Mouse (Mus musculus) layer of hippocampus, adult 18-20 months (tissue): Measurements from ENCODE around the gene Tdrd1. TPM values are rescaled to one million over a fixed set of nuclear protein-coding genes. Genes with fewer than 3 reads are reported as not detected.
"Not testable (repeated sequence)": the region's sequence is repeated elsewhere in the genome, so short reads cannot be mapped to it uniquely, and the experiment has no call there.

Experiments
- DNase-seq, 2 experiments: peaks; one replicate each; pipeline ENCODE4 v3.0.0; 2022; ENCODE audit warnings: low spot score in 2 of 2
- long read RNA-seq: library from polyadenylated mRNA; stranded (forward); transcript quantifications from one replicate; pipeline ENCODE4 v2.0.0, GENCODE M21; 2021
- total RNA-seq, 2 experiments: library from RNA; stranded (reverse); gene quantifications; 2 replicates each; pipeline ENCODE4 v1.2.3; 2021

The Tdrd1 gene
- under 1 TPM; 0.37 to 0.71 TPM for total RNA-seq
- long read RNA-seq, partial matches to known transcripts, result 0 of 1 reads
- long read RNA-seq, other reads (novel, unspliced or antisense), result 1 of 1 reads

DNA sequence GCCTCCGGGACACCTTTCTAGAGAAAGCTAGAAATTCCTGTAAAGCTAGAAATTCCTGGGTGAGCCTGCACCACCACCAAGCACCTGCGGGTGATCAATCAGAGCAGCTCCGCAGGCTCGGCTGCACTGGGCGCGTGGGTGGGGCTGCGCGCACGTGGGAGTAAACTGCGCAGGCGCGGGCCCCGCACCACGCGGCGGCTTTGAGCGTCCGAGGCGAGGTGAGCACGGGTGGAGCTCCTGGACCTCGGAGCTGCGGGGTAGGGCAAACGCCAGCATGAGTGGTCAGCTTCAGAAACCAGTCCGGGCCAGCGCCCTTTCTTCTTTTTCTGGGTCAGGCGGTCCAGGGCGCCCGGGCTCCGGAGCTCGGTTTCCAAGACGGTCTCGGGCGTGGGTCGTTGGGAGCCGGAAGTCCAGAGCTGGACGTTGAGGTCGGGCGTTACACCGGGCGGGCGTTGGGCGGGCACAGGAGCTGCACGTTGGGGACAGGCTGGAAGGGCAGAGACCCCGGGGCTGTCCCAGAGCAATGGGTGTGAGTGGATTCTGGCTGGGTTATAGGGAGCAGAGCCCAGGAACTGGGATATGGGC lies at the start of gene Tdrd1:
TSS of gene Tdrd1 (plus strand) at position 163 of the 585 bp plus-strand sequence.
- no peak for DNase-seq

DNA sequence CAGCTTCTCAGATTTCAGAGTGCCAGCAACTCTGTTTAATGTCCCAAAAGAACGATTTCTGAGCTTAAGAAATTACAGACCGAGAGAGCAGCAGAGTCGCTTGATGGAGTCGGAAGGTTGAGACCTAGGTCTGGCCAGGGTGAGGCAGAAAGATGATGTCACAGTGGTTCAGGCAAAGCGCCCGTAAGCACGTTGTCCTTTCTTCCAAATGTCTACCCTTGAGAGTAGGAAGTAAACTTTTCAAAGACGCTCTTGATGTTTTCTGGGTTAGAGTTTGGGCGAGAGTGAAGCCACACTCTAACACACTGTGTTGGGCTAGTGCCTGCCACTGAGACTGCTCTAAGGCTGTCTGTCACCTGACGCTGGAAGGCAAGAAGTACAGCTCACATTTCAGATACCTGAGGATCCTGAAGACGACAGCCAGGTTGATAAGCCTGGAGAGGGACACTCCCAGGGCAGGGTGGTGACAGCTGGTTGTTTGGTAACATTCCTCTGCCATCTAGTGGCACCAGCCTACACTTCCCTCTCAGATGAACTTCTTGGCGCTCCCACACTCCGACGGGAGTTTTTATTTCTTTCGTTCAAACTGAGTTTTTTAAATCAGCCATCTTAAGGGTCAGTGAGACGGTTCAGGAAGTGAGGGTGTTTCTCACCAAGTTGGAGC lies 49.2 kb upstream of the Tdrd1 start:
- DNase-seq, result peak; percentile 37 to 52

DNA sequence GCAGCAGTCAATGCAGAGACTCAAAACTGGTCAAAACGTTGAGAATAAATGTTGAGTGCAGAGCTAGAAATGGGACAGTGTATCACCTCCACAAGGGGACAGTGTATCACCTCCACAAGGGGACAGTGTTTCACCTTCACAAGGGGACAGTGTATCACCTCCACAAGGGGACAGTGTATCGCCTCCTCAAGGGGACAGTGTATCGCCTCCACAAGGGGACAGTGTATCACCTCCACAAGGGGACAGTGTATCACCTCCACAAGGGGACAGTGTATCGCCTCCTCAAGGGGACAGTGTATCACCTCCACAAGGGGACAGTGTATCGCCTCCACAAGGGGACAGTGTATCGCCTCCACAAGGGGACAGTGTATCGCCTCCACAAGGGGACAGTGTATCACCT lies 47.5 kb upstream of the Tdrd1 start:
- not testable (repeated sequence) for DNase-seq

DNA sequence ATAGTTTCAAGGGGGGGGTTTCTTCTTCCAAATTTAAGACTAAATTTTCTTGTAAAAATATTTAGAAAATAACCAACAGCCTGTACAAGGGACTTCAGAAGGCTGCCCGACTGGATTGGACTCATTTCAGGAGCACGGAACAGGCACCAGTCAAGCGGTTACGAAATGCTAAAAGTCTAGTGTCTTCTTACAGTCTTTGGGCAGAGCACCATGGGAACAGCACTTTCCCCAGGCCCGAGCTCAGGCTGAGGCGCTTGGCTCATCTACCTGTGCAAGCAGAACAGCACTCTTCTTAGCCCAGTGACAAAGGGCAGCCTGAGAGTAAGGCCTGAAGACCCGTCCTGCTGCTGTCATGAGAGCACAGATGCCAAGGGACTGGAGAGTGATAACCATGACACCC lies 38.1 kb upstream of the Tdrd1 start:
- no peak for DNase-seq

DNA sequence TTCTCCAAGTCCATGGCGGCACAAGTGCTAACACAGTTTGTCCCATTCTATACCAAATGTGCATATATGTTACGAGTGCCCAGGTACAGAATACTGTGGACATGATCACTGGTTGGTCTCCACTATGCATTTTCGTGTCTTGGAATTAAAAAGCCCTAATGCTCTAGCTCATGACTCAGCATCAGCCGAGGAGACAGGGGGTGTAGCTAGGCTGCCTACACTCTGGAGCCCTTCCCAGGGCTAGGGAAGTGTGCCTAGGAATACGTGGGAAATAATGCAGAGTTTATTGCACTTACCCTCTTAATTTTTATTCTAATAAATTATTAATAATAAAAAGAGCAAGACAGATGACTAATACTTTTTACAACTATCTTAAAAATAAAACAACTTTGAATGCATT lies 37.1 kb upstream of the Tdrd1 start:
- DNase-seq, result peak; percentile 30 to 60

DNA sequence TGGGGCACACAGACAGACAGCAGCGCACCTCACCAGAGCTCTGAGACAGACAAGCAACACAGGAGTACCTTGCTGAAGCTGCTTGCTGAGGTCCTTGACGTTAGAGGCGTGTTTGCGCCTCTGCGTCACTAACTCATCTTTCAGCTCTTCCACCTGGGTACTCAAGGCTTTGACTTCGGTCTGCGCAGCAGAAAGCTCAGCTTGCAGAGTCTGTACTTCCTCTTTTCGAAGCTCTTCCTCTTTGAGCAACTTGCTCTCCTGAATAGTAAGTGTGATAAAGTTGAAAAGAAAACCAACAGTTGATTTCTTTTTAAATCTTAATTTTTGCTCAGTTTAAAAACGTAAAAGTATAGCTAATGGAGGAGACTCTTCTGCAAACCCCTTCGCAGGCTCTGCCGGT lies 28.6 kb upstream of the Tdrd1 start:
- no peak for DNase-seq

DNA sequence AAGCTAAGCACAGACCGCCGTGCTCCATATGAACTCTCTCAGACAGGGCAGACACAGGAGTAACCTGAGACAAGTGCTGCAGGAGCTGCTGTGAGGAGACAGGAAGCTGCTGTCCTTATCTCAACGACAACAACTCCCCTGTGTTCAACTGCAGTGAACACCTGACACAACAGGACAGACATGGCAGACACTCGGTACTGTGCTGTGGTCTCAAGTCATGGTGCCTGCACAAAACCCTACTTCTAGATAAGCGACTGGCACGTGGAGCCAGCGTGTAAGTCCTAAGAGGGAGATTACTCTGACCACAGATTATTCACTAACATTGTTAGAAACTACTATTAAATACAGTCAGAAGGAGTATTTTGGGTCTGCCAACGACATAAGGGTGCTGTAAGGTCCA lies 25.8 kb upstream of the Tdrd1 start:
- no peak for DNase-seq

DNA sequence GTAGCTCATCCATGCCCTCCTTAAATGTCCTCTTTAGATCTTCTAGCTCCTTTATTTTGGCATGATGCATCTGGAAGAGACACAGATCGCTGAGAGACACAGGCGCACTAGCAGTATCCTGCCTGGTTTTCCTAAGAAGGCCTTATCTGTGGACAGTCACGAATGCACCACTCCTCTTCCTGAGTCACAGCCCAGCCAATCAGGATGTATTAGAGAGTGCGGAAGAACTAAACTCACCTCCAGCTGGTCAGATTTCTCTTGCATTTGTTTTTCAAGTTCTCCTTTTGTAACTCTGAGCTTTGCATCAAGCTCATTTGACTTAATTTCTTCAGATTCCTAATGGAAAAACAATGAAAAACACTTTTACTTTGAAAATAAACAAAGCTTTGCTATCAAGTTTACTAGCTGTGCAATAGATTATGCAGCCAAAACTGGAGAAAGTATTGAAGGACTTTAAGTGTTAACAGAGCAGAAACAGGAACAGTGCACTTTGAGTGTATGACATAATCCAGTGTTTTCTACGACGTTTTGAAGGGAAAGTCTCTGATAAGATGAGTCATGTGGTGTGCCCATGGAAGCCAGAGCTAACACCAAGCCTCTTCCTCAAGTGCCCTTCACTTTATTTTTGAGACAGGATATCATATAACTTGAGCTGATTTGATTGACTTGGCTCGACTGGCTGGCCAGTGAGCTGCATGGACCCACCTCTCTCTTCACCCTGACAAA lies 24.9 kb upstream of the Tdrd1 start:
- DNase-seq, result no peak

DNA sequence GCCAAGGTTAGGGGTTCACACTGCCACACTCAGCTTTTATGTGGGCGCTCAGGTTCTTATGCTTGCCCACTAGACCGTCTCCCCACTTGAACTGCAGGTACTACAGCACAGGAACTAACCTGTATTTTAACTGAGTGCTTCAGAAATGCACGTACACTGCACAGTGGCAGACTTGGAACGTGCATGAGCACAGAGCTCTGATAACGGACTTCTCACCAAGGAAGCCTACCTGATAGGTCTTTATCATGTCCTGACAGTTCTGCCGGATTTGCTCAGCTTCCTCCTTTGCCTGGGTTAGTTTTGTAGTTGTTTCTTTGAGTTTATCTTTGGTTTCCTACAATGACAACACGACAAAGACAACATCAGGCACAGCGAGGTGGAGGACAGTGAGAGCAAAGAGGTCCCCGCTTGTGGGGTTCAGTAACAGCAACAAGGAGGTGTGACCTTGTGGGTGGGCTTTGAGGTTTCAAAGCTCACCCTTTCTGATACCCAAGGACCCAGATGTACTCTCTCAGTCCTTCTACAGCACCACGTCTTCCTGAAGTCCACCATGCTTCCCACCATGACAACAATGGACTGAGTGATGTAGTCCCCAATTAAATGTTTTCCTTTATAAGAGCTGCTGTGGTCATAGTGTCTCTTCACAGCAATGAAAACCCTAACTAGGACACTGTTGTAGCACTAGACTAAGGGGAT lies 24.2 kb upstream of the Tdrd1 start:
- no peak for DNase-seq

DNA sequence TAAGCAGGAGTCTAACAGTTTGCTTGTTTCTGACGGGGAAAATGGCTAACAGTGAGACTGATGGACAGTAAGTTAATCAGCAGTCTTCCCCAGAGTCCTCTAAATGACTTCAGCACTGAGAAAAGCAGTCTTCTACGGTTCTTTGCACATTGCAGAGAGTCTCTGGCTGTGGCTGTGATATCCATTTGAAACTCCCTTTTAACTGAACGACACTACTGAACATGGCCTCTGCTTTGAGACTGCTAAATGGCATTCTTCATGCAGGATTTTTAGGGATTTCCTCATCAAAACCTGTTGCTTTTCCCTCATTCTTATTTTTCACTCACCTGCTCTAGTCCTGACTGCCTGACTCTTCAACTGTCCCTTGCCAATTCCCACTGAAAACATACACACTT lies 23.7 kb upstream of the Tdrd1 start:
- no peak for DNase-seq

DNA sequence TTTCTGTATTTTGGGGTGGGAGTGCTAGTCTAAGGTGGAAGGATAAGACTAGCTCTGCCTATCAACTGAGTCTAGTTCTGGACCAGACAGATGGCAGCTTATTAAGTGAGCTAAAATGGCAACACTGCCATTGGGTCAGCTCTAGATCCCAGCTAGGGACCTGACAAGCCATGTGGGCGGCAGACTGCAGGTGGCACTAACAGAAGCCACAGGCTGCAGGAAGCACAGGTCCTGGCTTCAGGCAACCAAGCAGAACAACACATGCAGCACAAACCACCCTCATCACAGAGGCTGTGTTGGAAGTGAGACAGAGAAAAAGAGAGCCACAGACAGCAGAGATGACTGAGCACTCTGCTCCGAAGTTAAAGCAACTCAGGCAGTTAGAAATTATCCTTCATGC lies 20.6 kb upstream of the Tdrd1 start:
- no peak for DNase-seq

DNA sequence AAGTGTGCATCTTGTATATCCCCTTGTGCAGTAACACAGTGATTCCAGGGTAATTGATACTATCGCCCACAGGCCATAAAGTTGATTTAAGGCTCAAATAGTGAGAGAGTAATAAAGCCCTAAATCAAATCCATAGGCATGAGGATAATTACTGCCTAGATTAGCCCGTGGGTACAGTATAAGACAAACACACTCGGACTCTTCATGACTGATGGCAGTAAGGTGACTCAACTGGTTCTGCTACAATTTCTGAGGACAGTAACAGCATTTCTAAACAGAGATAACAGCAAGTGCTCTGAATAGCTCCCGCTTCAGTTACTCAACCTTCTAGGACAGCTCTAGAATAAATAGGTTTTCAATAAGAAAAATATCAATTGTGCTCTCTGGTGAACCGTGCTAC lies 18.9 kb upstream of the Tdrd1 start:
- DNase-seq, result no peak

DNA sequence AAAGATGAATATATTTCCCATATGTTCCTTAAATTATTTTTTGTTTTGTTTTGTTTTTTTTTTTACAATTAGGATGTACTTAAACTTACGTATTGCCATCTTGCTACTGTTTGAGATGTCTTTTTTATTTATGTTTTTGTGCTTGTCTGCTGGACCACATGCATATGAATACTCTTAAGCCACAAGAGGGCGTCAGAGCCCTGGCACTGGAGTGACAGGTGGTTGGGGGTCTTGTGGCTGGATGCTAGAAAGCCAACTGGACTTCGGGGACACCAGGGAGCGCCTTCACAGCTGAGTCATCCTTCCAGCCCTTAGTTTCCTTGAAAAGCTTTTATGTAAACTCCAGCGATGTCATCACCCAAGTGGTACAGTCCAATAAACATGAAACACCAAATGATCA lies 17.2 kb upstream of the Tdrd1 start:
- no peak for DNase-seq

DNA sequence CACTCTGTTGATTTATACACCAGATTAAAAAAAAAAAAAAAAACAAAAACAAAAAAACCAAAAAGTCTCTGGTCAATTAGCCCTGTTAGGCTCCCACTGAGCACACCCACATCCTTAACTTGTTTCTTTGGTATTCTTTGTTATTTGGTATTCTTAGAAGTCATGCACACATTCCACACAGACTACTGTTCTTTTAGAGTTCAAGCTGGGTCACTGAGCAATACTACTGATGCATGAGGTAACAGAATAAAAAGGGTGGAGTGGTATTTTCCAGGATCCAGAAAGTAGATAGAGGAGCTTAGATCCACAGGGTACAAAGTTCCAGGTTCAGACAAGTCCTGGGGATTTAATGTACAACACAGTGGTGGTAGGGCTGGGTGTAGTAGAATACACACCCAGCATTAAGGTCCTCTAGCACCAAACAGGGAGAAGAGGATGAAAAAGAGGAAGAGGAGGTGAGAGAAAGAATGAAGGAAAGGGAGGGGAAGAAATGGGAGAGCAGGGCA lies 15.3 kb upstream of the Tdrd1 start:
- no peak for DNase-seq

DNA sequence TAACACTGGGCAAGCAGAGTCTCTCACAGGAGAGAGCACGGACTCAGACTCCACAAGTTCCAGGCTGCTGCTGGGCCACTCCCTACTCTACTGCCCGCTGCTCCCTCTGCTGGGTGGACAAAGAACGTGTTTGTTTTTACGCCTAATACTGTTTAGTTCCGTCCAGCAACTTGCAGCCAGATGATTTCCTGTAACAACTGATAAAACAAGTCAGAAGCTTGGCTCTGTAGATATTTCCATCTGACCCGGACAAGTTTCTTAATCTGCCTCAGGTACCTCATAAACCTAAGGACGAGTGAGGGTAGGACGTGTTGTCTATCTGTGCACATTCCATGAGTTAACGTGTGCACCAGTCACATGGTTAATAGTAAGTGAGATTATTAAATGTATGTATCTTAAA lies 14.4 kb upstream of the Tdrd1 start:
- peak in 1 of 2 experiments; percentile 34 for DNase-seq

DNA sequence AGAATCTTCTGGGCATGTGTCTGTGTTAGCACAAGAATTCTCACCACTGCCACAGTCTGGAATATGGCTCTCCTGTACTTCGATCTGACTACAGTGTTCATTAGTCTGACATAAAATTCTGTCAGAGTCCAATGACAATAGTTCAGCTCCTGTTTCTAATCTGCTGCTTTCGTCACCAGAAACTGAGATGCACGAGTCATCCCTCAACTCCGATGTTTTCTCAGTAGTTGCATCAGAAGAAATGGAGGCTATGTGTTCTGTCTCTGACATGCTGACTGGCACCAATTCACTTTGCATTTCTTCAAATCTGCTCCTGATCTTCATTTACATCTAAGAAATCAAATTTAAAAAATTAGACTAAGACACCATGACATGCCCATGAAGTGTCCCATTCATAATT lies 12.6 kb upstream of the Tdrd1 start:
- DNase-seq, result no peak

DNA sequence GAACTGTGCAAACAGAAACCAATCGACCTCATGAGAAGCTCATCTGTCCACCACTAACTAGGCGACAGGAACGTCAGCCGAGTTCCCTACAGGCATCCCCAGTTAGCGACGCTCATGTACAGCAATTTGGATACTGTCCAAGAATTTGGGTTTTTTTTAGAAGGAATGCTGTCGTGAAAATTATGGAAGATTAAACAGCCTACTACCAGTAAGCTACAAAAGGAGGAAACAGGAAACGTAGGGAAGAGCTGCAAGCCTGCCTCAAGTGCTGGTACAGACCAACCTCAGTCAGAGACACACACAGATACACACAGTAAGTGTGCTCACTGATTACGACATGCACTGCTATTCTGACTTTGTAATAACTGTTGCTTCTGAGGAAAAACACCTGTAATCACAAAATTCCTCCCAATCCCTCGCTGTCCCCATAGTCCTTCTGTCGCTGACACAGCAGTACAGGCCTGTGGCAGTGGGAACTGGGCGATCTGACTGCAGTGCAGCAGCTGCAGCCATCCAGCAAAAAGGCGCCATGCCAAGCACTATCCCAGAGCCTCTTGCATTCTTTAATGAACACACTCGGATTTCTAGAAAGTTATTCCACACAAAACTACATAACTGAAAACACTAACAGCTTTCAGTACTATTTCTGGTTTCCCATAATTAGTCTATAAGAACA lies 8.0 kb upstream of the Tdrd1 start:
- peak in 1 of 2 experiments; percentile 25 for DNase-seq

DNA sequence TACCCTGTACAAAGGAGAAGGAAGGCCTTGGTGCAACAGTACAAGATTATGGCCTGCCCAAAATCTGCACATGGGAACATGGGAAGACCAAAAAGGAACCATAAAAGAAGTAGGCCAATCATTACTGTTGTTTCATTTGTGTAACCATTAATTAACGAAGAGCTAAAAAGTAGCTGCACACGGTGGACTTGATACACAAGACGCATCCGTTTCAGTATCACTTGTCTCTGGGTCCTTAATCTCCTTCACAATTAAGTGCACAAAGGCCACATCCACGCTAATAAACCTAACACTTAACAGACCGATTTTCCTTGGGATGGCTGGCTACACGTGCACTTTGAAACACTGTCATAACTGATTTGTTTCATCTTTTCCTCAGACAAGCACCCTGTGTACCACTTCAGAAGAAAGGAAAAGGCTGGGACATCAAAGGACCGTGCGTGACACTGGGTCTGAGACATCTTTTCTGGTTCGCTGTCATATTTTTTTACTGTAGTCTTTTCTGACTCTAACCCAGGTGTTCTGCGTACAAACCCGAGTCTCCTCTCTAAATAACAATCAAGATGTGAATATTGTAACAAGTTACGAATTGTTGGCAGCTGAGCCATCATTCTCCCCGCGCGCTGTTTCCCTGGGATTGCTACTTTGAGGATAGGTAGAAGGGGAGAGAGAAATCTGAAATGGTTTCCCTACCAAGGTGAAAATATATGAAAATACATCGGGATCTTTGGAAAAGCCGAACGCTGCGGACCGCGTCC lies 4.8 kb upstream of the Tdrd1 start:
- no peak for DNase-seq

DNA sequence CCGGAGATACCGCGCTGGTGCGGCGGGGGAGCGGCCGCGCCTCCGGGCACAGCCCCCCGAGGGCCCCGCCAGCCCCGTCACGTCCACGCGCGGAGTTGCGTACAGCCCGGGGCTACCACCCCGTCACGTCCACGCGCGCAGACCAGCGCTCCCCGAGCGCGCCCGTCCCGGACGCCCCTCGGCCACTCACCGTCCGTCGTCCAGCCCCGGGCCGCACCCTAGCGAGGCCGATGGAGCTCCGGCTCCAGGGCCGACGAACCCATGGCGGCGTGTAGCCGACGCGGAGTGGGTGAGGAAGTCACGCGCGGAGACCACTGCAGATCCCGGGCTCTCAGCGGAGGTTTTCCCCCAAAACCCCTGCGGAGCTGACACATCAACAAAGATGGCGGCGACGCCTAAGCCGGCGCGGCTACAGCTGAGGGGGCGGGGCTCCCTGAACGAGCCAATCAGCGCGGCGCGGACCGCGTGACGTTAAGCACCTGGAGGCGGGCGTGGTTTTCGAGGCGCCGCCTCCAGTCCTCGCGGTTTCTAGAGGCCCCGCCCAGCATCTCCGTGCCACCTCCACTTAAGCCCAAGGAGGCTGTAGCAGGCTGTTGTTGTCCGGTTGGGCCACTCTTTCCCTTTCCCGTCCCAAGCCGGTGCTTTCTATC lies 4.1 kb upstream of the Tdrd1 start, which contains the start of gene Ccdc186:
TSS of gene Ccdc186 (minus strand) at position 393 of the 650 bp plus-strand sequence.
- peak; percentile 94 to 99 for DNase-seq

DNA sequence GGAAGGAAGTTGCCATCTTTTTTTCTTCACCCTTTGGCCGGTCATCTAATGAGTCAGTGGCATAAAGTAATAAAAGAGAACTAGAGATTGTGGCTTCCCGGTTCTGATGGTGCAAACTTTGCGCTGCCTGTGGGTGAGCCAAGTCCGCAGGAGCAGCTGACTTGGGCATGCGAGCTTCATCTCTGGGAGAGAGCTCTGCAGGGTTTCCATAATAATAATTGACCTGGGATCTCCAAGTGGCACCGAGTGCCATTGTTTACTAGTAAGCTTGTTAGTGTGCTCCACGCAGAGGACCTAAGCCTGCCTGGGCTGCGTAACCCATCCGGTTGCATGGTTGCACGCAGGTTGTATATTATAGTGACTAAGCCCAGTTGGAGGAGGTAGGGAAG lies 3.6 kb upstream of the Tdrd1 start:
- DNase-seq, result no peak
